Mouse (Mus musculus): ENCODE results near the gene Npas1. TPM values are rescaled to one million over a fixed set of nuclear protein-coding genes. Genes with fewer than 3 reads are reported as not detected.
A peak's percentile ranks its signal among the peaks of the same experiment; 100 is the strongest.

The Npas1 gene
- total RNA-seq (2014; rRNA removed) (10.1 and 10.2 TPM in 2 replicates), polyA plus RNA-seq (2015; fragmentation: Nextera tagmentation; extraction: Ambion mirVana) (12.6 and 14.7 TPM in 2 replicates)

DNA sequence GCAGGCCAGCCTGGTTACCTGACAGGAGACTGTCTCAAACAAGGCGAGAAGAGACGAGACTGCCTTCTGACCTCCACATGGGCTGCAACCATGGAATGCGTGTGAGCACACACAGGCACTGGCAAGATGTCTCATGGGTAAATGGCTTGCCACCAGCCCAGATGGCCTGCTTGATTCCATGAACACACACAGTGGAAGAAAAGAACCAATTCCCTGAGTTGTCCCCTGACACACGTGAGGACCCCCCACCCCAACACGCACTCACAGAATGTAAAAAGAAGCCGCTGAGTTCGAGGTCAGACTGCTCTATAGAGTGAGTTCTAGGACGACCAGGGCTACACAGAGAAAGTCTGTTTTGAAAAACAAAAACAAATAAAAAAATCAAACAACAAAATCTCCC lies at the start of gene Npas1:
TSS of gene Npas1 (minus strand) at position 101 of the 400 bp plus-strand sequence.
- WGBS, result 87% methylated on average over 8 of the region's 8 CpGs
- ATAC-seq, result no peak
- Histone ChIP-seq H3K4me1 (ENCODE audit: insufficient read depth) (peaks cover 4% of the 10 kb centered on the region; the same call in 1 of the 2 replicates), H3K4me3 (ENCODE audit: low read depth, low read length) (peak within 1 kb of the TSS; percentile 32), H3K27me3 (ENCODE audit: insufficient read depth, low read length) (peaks cover 50% of the 10 kb centered on the region), H3K9me3 (ENCODE audit: low read length) (no peaks in the 10 kb centered on the region), H3K27ac (ENCODE audit: low read depth, low read length) (no peak within 1 kb of the TSS), H3K9ac (peak within 1 kb of the TSS; percentile 32; the same call in 1 of the 2 replicates), H3K36me3 (ENCODE audit: insufficient read depth) (no peaks in the 10 kb centered on the region), H3K4me2 (ENCODE audit: low read depth) (peak within 1 kb of the TSS; percentile 53)
- DNase-seq, result no peak
- no peak for TF ChIP-seq CTCF (IDR thresholded peaks at IDR 0.05; ENCODE audit: low read depth)

DNA sequence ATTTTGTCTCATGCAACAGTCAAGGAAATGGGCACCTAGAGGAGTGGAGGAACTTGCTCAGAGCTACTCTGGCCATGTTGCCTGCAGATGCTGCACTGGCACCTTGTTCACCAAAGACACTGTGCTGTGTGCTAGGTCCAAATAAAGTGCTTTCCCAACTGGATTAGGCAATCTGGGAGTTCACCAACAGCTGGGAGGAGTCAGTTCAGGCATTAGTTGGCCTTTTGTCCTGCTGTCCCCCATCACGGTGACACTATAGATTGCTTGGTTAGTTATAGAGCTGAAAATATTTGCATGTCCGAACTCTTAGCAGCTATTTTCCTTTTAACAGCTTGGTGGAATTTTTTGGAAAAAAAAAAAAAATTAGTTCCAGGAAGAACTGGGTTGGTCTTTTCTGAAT lies 48.5 kb upstream of the Npas1 start:
- TF ChIP-seq CTCF (IDR thresholded peaks at IDR 0.05; ENCODE audit: low read depth), result no peak
- DNase-seq (no peak), ATAC-seq (no peak)
- Histone ChIP-seq H3K4me3 (ENCODE audit: low read depth, low read length) (no peak overlapping the region), H3K36me3 (ENCODE audit: insufficient read depth) (peaks cover 7% of the 10 kb centered on the region; the same call in 1 of the 2 replicates), H3K9ac (no peak overlapping the region), H3K27me3 (ENCODE audit: insufficient read depth, low read length) (no peaks in the 10 kb centered on the region), H3K4me1 (ENCODE audit: insufficient read depth) (no peaks in the 10 kb centered on the region), H3K4me2 (ENCODE audit: low read depth) (no peak overlapping the region), H3K9me3 (ENCODE audit: low read length) (no peaks in the 10 kb centered on the region), H3K27ac (ENCODE audit: low read depth, low read length) (no peak overlapping the region)
- WGBS, result 84% methylated on average over 2 of the region's 2 CpGs

DNA sequence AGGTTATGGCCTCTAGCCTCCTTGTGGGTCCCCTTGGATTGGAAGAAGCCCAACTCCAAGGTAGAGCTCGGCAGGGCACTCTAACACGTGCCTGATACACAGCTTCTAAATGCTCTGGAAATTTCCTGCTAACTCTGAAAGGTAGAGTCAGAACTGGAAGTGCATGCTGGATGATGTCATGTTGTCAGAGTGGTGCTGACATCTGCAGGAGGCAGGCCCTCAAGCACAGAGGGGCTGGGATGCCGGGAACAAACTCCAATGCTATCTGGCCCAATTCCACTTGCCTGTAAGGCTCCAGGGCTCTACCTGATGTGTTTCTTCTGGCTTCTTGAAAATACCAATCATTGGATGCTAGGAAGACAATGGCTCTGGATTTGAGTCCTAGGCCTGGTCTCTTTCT lies 47.9 kb upstream of the Npas1 start:
- H3K36me3 ChIP-seq (ENCODE audit: insufficient read depth), result peaks cover 7% of the 10 kb centered on the region; the same call in 1 of the 2 replicates
- WGBS, result 77% methylated on average over 3 of the region's 3 CpGs
- no peak overlapping the region for H3K4me3 ChIP-seq (ENCODE audit: low read depth, low read length)
- H3K4me2 ChIP-seq (ENCODE audit: low read depth), result no peak overlapping the region
- H3K4me1 ChIP-seq (ENCODE audit: insufficient read depth), result no peaks in the 10 kb centered on the region
- no peak for TF ChIP-seq CTCF (IDR thresholded peaks at IDR 0.05; ENCODE audit: low read depth)
- no peaks in the 10 kb centered on the region for H3K9me3 ChIP-seq (ENCODE audit: low read length)
- H3K9ac ChIP-seq, result no peak overlapping the region
- no peak overlapping the region for H3K27ac ChIP-seq (ENCODE audit: low read depth, low read length)
- no peaks in the 10 kb centered on the region for H3K27me3 ChIP-seq (ENCODE audit: insufficient read depth, low read length)
- ATAC-seq, result no peak
- no peak for DNase-seq

DNA sequence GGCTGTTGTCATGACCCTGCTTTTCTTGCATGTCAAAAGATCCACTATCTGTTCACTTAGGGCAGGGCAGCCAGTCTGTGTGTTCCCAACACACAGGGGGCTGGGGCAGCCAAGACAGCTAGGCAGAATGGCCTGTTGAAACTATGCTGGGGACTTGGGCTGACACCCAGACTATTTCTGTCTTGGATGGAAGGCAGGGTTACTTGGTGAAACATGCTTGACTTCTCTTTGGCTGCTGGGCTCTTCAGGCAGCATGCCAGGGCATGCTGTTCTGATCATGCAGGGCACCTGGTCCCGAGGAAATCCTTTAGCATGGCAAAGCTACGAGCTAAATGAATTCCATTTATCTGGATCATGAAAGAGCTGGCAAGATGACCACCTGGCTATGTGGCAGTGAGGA lies 46.8 kb upstream of the Npas1 start:
- H3K9me3 ChIP-seq (ENCODE audit: low read length), result no peaks in the 10 kb centered on the region
- no peak overlapping the region for H3K4me3 ChIP-seq (ENCODE audit: low read depth, low read length)
- no peaks in the 10 kb centered on the region for H3K27me3 ChIP-seq (ENCODE audit: insufficient read depth, low read length)
- H3K4me1 ChIP-seq (ENCODE audit: insufficient read depth), result no peaks in the 10 kb centered on the region
- H3K36me3 ChIP-seq (ENCODE audit: insufficient read depth), result peaks cover 7% of the 10 kb centered on the region; the same call in 1 of the 2 replicates
- TF ChIP-seq CTCF (IDR thresholded peaks at IDR 0.05; ENCODE audit: low read depth), result no peak
- no peak overlapping the region for H3K4me2 ChIP-seq (ENCODE audit: low read depth)
- H3K9ac ChIP-seq, result no peak overlapping the region
- ATAC-seq, result peak; percentile 66
- WGBS, result 44% methylated on average over 2 of the region's 2 CpGs
- DNase-seq, result peak; percentile 24
- H3K27ac ChIP-seq (ENCODE audit: low read depth, low read length), result no peak overlapping the region

DNA sequence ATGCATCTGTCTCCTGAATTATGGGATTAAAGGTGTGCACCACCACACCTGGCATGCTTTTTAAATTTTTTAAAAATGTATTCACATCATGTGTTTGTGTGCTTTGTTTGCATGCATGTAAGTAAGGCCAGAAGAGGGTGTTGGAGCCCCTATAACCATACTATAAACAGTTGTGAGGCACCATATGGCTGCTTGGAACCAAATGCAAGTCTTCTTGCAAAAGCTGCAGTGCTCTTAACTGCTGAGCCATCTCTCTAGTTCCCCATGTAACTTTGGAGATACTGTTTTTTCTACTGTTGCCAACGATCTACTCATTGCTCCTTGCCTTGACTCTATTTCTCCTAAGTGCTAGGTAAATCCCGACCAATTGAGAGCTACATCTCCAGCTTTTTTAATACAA lies 41.8 kb upstream of the Npas1 start:
- no peak overlapping the region for H3K4me3 ChIP-seq (ENCODE audit: low read depth, low read length)
- TF ChIP-seq CTCF (IDR thresholded peaks at IDR 0.05; ENCODE audit: low read depth), result no peak
- H3K9ac ChIP-seq, result no peak overlapping the region
- no peaks in the 10 kb centered on the region for H3K9me3 ChIP-seq (ENCODE audit: low read length)
- ATAC-seq (no peak), DNase-seq (peak; percentile 15)
- H3K27ac ChIP-seq (ENCODE audit: low read depth, low read length), result no peak overlapping the region
- WGBS, result 81% methylated on average over 2 of the region's 2 CpGs
- H3K4me2 ChIP-seq (ENCODE audit: low read depth), result no peak overlapping the region
- H3K27me3 ChIP-seq (ENCODE audit: insufficient read depth, low read length), result no peaks in the 10 kb centered on the region
- H3K4me1 ChIP-seq (ENCODE audit: insufficient read depth), result no peaks in the 10 kb centered on the region
- H3K36me3 ChIP-seq (ENCODE audit: insufficient read depth), result no peaks in the 10 kb centered on the region

DNA sequence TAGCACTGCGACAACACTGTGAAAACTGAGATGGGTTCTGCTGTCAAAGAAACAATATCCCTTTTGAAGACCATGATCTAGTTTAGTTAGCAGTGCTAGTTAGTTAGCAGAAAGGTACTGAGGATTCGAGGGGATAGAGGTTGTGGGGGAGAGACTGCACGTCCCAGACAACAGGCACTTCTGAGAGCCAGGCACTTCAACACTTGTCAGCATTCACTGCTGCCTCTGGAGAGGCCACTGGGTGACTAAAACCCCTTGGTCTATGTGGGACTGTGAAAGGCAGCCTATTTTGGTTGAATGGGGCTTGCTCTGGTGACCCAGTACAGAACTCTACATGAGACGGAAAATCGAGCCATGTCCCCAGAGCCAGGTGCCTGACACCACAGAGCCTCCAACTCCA lies 39.7 kb upstream of the Npas1 start:
- H3K27me3 ChIP-seq (ENCODE audit: insufficient read depth, low read length), result no peaks in the 10 kb centered on the region
- no peak overlapping the region for H3K4me3 ChIP-seq (ENCODE audit: low read depth, low read length)
- H3K4me1 ChIP-seq (ENCODE audit: insufficient read depth), result no peaks in the 10 kb centered on the region
- H3K9ac ChIP-seq, result no peak overlapping the region
- 0 out of 2 replicates have a peak, but pooled peaks cover 5% of the 10 kb centered on the region for H3K36me3 ChIP-seq (ENCODE audit: insufficient read depth)
- no peak overlapping the region for H3K27ac ChIP-seq (ENCODE audit: low read depth, low read length)
- H3K4me2 ChIP-seq (ENCODE audit: low read depth), result no peak overlapping the region
- WGBS, result 86% methylated on average over 5 of the region's 5 CpGs
- H3K9me3 ChIP-seq (ENCODE audit: low read length), result no peaks in the 10 kb centered on the region
- ATAC-seq (no peak), DNase-seq (no peak)
- no peak for TF ChIP-seq CTCF (IDR thresholded peaks at IDR 0.05; ENCODE audit: low read depth)

DNA sequence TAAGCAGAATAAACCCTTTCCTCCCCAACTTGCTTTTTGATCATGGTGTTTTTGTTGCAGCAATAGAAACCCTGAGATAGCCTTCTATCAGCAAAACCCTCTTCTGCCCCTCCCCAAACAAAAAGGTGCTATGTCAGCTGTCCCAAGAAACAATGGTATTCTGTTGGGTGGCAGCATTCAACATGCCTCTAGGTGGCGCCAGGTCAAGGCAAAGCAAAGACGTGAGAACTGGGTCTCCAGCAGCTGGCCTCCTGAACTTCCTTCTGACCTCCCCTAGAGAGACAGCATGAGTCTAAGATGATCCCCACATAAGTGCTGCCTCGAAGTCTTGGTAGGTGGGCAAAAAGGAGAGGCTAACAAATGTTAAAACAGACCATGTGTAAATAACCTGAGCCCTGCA lies 29.8 kb upstream of the Npas1 start:
- no peak overlapping the region for H3K4me3 ChIP-seq (ENCODE audit: low read depth, low read length)
- H3K27ac ChIP-seq (ENCODE audit: low read depth, low read length), result no peak overlapping the region
- DNase-seq (peak; percentile 35), ATAC-seq (no peak)
- H3K9ac ChIP-seq, result no peak overlapping the region
- WGBS, result 27% methylated on average over 3 of the region's 3 CpGs
- H3K4me1 ChIP-seq (ENCODE audit: insufficient read depth), result no peaks in the 10 kb centered on the region
- peak; percentile 71 for TF ChIP-seq CTCF (IDR thresholded peaks at IDR 0.05; ENCODE audit: low read depth)
- peaks cover 63% of the 10 kb centered on the region for H3K36me3 ChIP-seq (ENCODE audit: insufficient read depth)
- no peak overlapping the region for H3K4me2 ChIP-seq (ENCODE audit: low read depth)
- no peaks in the 10 kb centered on the region for H3K9me3 ChIP-seq (ENCODE audit: low read length)
- H3K27me3 ChIP-seq (ENCODE audit: insufficient read depth, low read length), result no peaks in the 10 kb centered on the region

Data from forebrain, postnatal 0 days (tissue).